Mouse (Mus musculus) T-cell, adult 2 months (primary cell): ENCODE data around the gene Ackr1.

Experiments
- DNase-seq: peaks from one replicate; pipeline ENCODE4 v3.0.0; 2022; ENCODE audit warnings: low spot score

Gene Ackr1

GRCm38 (mm10) chr1:173333312-173334253 is at the start of gene Ackr1:
Gene Ackr1, minus strand, starts transcription at chr1:173333750.
- no peak for DNase-seq

GRCm38 (mm10) chr1:173381436-173381835 is 47.9 kb upstream of the Ackr1 start:
- DNase-seq = no peak

- DNase-seq = peak; percentile 10
Measured at GRCm38 (mm10) chr1:173377380-173378112, 44.0 kb upstream of the Ackr1 start.

GRCm38 (mm10) chr1:173374020-173374419 is 40.5 kb upstream of the Ackr1 start:
- DNase-seq = no peak

GRCm38 (mm10) chr1:173371586-173371985 is 38.0 kb upstream of the Ackr1 start:
- DNase-seq = no peak

- no peak for DNase-seq
Measured at GRCm38 (mm10) chr1:173370456-173370855, 36.9 kb upstream of the Ackr1 start.

- DNase-seq = no peak
Measured at GRCm38 (mm10) chr1:173369611-173370010, 36.1 kb upstream of the Ackr1 start.

- no peak for DNase-seq
Measured at GRCm38 (mm10) chr1:173367356-173368046, 34.0 kb upstream of the Ackr1 start, which contains the start of gene Cadm3. Gene Cadm3, minus strand, starts transcription at chr1:173367695.

- no peak for DNase-seq
Measured at GRCm38 (mm10) chr1:173366701-173367355, 33.3 kb upstream of the Ackr1 start.

- DNase-seq = no peak
Measured at GRCm38 (mm10) chr1:173365970-173366409, 32.4 kb upstream of the Ackr1 start.

- no peak for DNase-seq
Measured at GRCm38 (mm10) chr1:173364125-173364800, 30.7 kb upstream of the Ackr1 start.

- no peak for DNase-seq
Measured at GRCm38 (mm10) chr1:173363436-173363835, 29.9 kb upstream of the Ackr1 start.

GRCm38 (mm10) chr1:173361651-173362050 is 28.1 kb upstream of the Ackr1 start:
- DNase-seq = no peak

- DNase-seq = no peak
Measured at GRCm38 (mm10) chr1:173359590-173360290, 26.2 kb upstream of the Ackr1 start.

GRCm38 (mm10) chr1:173357799-173358198 is 24.2 kb upstream of the Ackr1 start:
- DNase-seq = no peak

GRCm38 (mm10) chr1:173356699-173357098 is 23.1 kb upstream of the Ackr1 start:
- DNase-seq = no peak

- DNase-seq = no peak
Measured at GRCm38 (mm10) chr1:173355107-173355846, 21.7 kb upstream of the Ackr1 start.

- DNase-seq = no peak
Measured at GRCm38 (mm10) chr1:173350372-173350957, 16.9 kb upstream of the Ackr1 start, which contains the start of gene Aim2. Gene Aim2, plus strand, starts transcription at chr1:173350879.

GRCm38 (mm10) chr1:173349946-173350345 is 16.4 kb upstream of the Ackr1 start:
- DNase-seq = peak; percentile 6
